In genomic region chr12:103567129-103567528, GRCm38 (mm10) we compare ENCODE assay signal across 11 mouse cellular contexts. TPM values are rescaled to one million over a fixed set of nuclear protein-coding genes. Genes with fewer than 3 reads are reported as not detected.
DNase-seq lines count a peak whose midpoint lies in the region; ATAC-seq lines count a peak whose summit lies in the region.
"Had no signal": no experiment of that assay in that cellular context is flagged by ENCODE, and none has a peak within 500 bp of the region (broad histone marks: within the 10 kb centered on the region; RNA-seq: fewer than 3 reads in every experiment).

No protein-coding gene starts in this region.

- no peaks in the 10 kb centered on the region for H3K36me3 ChIP-seq in hindbrain, embryonic 12.5 days
- H3K36me3 ChIP-seq: hindbrain, embryonic 13.5 days had no signal

- H3K4me3 ChIP-seq in hindbrain, embryonic 12.5 days: no peak overlapping the region
- H3K4me3 ChIP-seq: hindbrain, embryonic 13.5 days; megakaryocyte, embryonic 14.5 days had no signal

- H3K4me2 ChIP-seq in hindbrain, embryonic 12.5 days (replicated peaks): no peak overlapping the region
- H3K4me2 ChIP-seq: hindbrain, embryonic 13.5 days had no signal

- DNase-seq in adrenal gland, adult 2 months: peak; percentile 38
- DNase-seq in adrenal gland, postnatal 25 days: no peak
- peak; percentile 11 for DNase-seq in heart, postnatal 4 days
- DNase-seq in heart, adult 11 months: no peak
- DNase-seq in retina, embryonic 14.5 days (ENCODE audit: low spot score): peak; percentile 20
- no peak for DNase-seq in retina, postnatal 1 day
- no peak for DNase-seq in urinary bladder, postnatal 36 days (ENCODE audit: low spot score in 2 of 2)

- no peaks in the 10 kb centered on the region for H3K4me1 ChIP-seq in hindbrain, embryonic 12.5 days
- H3K4me1 ChIP-seq: hindbrain, embryonic 13.5 days; megakaryocyte, embryonic 14.5 days had no signal

- no peaks in the 10 kb centered on the region for H3K27me3 ChIP-seq in hindbrain, embryonic 12.5 days
- H3K27me3 ChIP-seq: hindbrain, embryonic 13.5 days; megakaryocyte, embryonic 14.5 days had no signal

- H3K9me3 ChIP-seq in hindbrain, embryonic 12.5 days (replicated peaks): no peaks in the 10 kb centered on the region
- H3K9me3 ChIP-seq: hindbrain, embryonic 13.5 days; megakaryocyte, embryonic 14.5 days had no signal

- WGBS in hindbrain, embryonic 12.5 days: 73% methylated on average over 3 of the region's 3 CpGs

- H3K9ac ChIP-seq in hindbrain, embryonic 12.5 days: no peak overlapping the region
- H3K9ac ChIP-seq: hindbrain, embryonic 13.5 days had no signal

- no peak overlapping the region for H3K27ac ChIP-seq in hindbrain, embryonic 12.5 days
- H3K27ac ChIP-seq: hindbrain, embryonic 13.5 days had no signal

- ATAC-seq in hindbrain, embryonic 12.5 days (ENCODE audit: low FRiP score): no peak
- ATAC-seq: activated CD4-positive, CD25-positive, alpha-beta regulatory T cell, adult 4 months had no signal

RNA-seq across cellular contexts. Expression of gene Ppp4r4, which starts 35.0 kb away (rescaled TPM):
- 1 to 10 TPM; 2.9 to 4.8 TPM for total RNA-seq in adrenal gland, adult 2 months (2021)
- polyA plus RNA-seq in adrenal gland, adult 2 months (2012; rRNA removed): 0.98 and 2.1 TPM in 2 replicates
- total RNA-seq in adrenal gland, postnatal 25 days (2021): 5.3 and 5.4 TPM in 2 replicates
- under 1 TPM; 0.29 to 0.33 TPM for total RNA-seq in heart, postnatal 4 days (2021)
- 2.6 and 2.9 TPM in 2 replicates for polyA plus RNA-seq in hindbrain, embryonic 12.5 days (2016; fragmentation: Nextera tagmentation; extraction: Ambion mirVana)

Comparison
In these comparisons a context has a peak if more than half of its experiments do, and no peak if none do; other contexts are left out.
1. DNase-seq: peak in adrenal gland, adult 2 months (single experiment), heart, postnatal 4 days (single experiment) and retina, embryonic 14.5 days (single experiment); none in adrenal gland, postnatal 25 days (single experiment), heart, adult 11 months (single experiment), retina, postnatal 1 day (single experiment) and urinary bladder, postnatal 36 days (0 of 2).